Mouse (Mus musculus) fat pad, adult 2 months (tissue): Measurements from ENCODE around the gene Fut8.

ENCODE experiments used
- DNase-seq: peaks from one replicate; pipeline ENCODE4 v3.0.0-alpha.2; 2011; ENCODE audit warnings: low read depth, low spot score; ENCODE audit errors: extremely low read depth

The Fut8 gene

DNA sequence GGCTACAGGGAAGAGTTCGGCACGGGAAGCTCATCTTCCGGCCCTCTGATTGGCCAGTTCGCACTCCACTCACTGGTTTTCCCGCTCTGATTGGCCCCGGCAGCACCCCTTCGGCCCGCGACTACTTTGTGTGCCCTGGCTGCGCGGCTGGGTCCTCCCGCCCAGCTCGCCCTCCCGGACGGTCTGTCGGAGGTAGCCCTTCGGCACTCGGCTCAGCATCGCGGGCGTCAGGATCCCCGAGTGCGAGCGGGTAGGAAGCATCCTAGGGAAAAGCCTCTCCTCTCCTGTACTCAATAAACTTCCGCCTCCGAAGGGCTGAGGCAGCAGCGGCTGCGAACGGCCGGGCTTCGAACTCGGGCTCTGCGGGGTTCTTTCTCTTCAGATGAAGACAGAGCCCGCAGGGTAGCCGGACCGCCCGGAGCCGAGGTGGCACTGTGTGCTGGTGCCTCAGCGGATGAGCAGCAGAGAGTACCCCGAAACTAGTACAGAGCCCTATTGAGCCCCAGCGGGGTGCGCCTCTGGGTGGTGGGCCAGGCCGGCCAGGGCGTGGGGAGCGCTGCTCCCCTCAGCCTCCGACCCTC is at the start of gene Fut8:
Gene Fut8 (plus strand): TSS at position 176 of the 581 bp plus-strand sequence.
- DNase-seq = no peak

DNA sequence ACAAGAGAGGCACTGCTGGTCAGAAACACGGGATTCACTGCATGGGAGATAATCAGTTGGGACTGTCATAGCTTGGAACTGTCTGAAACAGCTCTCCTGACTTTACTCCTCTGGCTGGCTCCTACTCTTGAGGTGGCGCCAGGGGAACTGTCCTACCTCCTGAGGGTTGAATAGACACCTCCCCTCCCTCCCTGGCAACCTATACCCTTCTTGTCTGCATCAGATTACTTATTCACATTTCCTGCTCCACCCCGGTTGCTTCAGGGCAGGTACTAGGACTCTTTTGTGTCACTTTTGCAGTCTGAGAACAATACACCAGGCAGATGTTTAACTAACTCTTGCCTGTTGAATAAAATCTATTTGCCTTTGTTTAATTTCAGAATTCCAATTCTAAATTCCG is 48.8 kb upstream of the Fut8 start:
- no peak for DNase-seq

DNA sequence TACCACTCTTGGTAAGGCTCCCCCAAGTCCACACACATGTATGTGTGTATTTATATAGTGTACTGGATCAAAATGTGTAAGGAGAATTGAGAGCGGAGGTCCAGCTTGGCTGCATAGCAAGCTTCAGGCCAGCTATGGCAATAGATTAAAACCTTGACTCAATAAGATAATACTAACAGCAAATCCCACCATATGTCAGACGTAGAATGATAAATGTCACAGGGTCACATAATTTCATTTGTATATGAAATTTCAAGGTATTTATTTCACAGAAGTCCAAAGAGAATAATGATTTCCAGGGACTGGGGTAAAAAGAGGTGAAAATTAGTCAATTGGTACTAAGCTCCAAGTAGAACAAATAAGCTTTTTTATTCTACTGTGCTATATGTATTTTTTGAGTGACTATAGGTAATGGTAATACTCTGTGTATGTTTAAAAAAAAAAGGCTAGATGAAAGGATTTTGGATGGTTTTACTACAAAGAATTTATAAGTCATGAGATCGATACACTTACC is 47.9 kb upstream of the Fut8 start:
- DNase-seq = no peak

DNA sequence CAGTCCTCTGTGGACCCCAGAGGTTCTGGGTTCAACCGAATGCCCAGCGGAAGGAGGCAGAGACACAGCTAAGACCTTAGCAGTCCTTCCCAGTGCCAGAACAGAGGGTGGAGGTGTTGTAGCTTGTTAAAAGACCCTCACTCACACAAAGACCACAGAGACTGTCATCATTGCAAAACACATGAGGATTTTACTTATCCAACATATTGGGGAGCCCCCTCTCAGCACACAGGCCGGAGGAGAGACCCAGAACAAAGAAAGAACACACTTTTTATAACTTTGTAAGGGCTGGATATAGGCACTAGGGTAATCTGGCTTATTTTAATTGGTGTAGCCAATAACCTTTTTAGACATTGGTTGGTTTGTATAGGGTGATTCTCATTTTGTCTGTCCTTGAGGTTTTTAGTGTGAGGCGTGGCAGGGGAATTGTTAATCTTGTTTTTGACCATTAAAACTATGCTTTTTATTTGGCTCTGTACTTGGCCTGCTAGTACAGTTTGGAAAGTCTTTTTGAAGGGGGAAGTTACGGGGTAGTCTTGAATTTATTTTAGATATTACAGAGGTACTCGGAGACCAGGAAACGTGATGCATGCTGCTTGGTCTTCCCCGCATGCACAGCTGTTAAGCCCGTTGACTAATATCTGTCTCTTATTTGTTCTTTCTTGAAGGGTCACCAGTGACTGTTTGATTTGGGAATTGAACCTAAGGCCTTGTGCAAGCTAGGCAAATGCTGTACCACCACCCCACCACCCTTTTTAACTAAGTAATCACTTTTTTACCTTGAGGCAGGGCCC is 46.2 kb upstream of the Fut8 start:
- no peak for DNase-seq

DNA sequence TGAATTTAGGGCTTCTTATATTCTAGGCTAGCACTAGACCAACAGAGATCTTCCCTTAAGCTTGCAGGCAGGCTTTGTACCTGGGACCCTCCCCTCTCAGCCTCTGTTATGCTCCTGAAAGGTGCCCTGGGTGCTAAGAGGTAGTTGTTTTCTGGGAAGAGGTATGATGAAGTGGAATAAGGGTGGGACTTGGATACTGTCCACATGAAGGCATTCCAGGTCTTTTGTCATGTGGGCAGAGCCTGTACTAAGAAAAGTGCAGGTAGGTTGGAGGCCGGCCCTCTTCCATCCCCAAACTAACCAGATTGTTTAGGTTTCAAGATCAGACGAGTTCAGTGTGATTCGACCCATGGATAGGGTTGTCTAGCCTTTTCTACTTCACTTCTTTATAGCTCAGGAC is 45.2 kb upstream of the Fut8 start:
- DNase-seq = no peak

DNA sequence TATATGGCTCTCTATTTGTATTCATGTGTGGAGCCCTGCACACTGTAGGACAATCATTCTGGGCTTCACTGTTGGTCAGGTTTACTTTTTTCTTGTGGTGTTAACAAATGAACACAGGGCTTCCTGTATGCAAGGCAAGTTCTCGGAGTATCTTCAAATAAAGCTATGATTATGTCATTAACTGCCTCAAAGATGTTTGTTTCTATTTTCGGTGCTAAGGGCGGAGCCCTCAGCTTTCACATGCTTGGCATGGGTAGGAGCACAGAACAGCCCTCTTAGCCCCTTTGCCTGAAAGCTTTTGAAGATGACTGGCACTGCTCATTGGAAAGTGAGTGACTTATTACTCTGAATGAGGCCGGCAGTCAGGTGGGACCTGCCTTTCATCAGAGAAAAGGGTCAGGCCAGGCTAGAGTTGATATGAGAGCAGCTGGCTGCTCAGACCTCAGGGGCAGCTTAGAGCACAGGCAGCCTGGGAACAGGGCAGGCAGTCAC is 44.7 kb upstream of the Fut8 start:
- DNase-seq = no peak

DNA sequence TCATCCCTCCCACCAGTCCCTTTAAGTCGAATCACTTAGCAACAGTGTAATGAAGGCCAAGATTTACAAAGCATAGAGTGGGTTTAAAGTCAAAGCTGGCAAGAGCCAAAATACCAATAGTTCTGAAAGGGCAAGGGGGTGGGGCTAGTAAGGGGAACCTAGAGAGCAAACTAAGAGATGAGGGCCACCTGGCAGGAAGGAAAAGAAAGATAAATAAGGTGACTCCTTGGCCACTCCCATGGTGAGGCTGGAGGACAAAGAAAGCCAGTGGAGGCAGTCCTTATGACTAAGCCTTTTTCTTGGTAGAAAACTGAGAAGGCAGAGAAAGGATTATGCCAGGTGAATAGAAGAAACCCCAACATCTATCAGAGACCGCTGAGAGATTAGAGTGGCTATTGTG is 42.9 kb upstream of the Fut8 start:
- DNase-seq = no peak

DNA sequence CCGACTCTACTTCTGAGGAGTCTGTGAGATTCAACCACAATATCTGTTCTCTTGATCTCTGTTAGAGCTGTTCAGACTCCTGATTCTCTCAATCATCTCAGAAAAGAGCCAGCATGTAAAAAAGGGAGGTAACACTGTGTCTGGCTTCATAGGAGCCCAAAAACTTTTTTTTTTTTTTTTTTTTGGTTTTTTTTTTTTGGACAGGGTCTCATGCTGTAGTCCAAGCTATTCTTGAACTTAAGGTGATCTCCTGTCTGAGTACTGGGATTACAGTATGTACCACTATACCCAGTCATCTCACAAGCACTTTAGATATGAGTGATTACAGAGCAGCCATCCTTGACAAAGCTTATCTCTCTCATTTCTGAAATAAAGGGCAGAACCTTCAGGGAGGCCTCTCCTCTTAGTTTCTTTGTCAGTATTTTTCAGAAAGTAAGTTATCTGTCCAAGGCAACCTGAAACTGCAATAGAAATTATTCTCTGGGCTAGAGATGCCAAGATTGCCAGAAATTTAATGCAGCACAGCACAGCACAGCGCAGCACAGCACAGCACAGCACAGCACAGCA is 41.3 kb upstream of the Fut8 start:
- no peak for DNase-seq

DNA sequence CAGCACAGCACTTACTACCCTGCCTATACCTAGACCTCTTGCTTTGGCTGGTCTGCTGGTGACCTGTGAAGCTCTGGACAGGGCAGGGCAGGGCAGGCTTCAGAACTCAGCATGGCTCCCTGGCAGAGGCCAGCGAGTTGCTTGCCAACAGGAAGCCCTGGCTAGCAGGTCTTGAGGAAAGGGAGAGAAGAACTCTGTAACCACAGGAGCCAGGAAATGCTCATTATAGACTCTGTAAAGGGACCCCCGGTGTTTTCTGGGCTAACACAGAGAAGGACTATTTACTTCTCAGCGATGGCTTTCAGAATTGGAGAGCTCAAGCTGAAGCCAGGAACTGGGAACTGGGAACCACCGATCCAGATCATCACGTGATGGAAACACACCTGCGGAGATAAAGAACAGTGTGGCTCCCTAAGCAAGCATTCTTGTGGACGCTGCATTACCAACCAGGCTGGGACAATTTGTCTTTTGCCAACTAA is 40.8 kb upstream of the Fut8 start:
- DNase-seq = no peak

DNA sequence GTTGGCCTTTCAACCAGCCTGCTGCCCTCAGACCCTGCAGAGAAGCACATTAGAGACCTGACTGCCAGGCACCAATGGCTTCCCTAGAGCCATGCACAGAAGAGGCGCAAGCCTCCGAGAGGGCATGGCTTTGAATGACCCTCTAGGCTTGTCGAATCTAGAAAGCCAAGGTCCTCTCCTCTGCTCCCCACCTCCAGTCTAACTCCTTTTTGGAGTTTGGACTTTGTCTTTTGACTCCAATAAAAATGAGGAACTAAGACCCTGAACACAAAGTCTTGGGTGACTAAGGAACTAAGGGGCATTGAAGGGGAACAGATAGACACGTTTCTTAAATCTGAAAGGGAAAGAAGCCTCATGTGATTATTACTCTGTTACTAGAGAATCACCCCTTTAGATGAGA is 39.7 kb upstream of the Fut8 start:
- no peak for DNase-seq

DNA sequence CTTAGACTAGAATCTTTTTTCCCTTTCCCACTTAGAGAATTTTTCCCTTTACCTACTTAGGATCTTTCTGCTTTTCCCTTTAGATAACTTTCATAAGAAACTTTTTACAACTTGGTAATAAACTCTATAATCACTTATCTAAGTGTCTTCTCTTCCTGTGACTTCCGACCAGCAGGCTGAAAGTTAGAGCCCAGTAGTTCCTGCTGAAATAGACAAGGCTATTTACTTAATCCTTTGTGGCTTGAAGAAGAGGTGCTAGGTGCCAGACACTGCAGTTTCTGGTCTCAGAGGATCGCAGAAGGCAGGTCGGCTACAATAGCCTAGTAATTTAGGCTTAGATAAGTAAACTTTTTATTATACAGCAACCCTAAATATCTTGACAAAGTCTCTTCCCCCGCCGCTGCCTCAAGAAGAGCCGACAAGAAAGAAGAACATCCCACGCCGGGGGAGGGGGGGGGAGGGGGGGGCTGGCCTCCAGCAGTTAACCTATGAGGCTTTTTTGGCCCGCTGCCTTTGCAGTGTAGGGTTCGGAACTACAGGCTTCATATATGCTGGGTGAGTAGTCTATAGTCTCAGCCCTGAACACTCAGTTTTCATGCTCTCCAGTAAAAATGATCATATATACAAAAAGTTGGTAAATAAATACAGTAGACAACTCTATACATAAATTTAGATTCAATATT is 36.3 kb upstream of the Fut8 start:
- DNase-seq = no peak

DNA sequence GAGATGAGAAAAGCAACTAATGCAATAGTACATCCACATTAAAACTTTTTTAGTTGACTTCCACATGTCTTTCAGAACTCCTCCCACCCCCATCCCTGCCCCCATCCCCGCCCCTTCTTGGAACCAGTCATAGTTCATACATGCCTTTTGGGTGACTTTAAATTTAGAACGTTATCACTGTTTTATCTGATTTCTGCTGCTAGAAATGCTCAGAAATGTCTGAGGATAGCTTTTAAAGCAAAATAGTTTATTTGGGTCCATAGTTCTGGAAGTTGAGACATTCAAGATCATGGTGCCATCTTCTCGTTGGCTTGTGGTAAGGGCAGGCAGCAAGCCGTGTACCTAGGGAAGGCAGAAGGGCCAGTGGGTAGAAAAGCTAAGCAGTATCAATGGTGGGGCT is 34.8 kb upstream of the Fut8 start:
- no peak for DNase-seq

DNA sequence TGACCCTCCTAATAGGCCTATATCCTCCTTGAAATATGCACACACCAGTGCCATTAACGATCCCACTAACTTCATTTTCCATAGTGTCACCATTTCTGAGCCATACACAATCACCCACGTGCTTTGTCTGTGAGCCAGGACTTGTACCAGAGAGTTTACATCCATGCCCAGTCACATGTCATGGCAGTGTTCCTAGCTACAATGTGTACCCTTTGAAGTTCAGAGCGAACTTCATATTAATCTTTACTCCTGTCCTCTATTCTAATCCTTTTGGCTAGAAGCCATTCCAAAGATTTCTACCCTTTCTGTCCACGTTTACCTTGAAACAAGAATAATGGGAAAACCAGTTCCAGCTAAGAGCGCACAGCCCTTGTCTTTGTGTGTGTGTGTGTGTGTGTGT is 31.1 kb upstream of the Fut8 start:
- no peak for DNase-seq

DNA sequence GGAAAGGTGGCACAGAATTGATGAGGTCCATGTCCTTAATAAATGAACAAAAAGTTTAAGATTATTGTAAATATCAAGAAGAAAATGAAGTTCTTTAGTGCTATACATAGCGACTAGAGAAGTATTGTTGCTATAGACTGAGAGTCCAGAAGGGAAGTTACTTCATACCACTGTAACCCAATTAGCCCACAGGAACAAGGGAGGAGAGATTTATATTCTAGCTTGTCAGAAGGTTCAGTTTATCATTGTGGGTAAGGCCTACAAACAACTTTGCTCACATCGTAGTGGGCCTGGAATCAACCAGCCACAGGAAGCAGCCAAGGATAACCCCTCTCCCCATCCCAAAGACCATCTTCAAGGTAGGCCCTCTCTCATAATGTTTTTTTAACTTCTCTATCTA is 29.9 kb upstream of the Fut8 start:
- no peak for DNase-seq

DNA sequence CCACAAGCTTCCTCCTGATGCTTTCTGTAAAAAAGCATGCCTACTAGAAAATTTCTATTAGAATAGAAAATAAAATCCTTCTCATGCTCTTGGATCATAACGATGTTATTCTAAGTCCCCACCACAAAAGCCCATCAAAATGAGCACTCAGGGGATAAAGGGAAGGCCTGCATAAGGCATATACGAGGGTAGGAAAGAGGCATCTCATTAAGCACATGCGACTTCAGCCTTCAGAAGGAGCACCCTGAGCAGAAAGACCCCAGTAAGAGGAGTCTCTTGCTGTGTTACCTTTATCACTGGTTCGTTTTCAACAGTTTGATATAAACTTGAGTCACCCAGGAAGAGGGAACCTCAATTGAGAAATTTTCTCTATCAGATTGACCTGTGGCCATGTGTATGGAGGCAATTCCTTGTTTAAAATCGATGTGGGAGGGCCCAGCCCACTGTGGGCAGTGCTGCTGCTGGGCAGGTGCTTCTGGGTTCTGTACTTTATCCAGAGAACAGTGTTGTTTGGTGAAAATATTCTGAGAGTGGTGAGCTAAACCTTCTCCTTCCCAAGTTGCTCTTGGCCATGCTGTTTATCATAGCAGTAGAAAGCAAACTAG is 29.2 kb upstream of the Fut8 start:
- no peak for DNase-seq

DNA sequence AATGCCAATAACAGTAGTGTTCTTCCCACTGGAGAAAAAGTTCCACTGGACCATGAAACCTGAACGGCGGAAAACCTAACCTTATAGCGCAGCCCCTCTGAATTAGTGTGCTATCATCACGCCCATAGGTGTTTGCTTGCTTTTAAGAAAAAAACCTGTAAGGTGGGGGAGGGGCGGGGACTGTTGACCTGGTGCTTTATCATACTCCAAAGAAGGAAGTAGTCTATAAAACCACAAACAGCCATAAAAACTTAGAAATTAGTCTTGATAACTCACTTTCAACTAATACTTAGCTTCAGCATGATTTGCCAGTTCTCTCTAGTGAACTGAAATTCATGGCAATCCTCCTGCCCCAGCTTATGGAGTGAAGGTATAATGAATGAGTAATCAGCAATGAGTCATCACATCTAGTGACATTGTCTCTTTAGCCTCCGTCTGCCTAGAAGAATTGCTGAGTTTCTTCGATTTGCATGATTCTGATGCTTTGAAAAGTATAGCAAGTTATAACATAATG is 26.2 kb upstream of the Fut8 start:
- DNase-seq = no peak

DNA sequence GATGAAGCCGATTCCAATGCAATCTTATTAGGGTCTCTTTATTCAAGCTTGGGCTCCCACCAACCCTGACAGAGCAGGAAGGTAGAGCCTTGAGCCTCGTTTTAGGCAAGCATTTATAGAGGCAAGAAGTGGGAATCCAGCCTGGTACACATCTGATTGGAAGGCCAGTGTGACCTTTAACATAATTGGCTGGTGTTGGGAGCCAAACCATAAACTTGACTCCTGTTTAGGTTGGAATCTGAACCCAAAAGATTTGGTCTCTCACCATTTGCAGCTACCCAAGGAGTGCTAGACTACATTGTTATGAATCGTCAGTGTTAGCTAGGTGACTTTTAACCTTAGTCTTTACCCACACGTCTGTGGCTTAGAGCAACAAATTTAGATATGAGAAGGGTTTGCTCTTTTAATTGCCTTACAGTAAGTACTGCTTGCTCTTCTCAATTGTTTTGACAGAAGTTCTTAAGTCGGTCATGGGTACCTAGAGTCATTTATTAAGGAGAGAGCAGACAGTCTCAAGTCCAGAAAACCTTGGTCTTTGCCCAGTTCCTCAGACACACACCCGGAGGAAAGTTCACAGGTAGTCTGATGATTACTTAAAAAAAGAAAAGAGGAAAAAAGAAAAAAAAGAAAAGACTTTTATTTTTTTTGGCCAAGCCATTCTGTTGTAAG is 23.9 kb upstream of the Fut8 start:
- peak; percentile 54 for DNase-seq

DNA sequence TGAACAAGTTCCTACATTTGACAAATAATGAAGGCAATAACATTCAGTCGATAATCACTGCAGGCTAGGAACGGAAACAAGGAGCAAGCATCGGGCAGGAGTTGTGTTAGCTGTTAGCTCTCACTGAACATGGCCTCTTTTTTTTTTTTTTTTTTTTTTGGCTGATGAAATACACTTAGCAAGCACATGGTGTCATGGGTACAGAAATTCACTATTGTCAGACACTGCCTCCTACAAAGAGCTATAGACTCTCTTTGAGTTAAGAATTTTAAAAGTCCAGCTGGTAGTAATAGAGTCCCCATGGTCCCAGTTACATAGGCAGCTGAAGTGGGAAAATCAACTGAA is 23.4 kb upstream of the Fut8 start:
- DNase-seq = no peak

DNA sequence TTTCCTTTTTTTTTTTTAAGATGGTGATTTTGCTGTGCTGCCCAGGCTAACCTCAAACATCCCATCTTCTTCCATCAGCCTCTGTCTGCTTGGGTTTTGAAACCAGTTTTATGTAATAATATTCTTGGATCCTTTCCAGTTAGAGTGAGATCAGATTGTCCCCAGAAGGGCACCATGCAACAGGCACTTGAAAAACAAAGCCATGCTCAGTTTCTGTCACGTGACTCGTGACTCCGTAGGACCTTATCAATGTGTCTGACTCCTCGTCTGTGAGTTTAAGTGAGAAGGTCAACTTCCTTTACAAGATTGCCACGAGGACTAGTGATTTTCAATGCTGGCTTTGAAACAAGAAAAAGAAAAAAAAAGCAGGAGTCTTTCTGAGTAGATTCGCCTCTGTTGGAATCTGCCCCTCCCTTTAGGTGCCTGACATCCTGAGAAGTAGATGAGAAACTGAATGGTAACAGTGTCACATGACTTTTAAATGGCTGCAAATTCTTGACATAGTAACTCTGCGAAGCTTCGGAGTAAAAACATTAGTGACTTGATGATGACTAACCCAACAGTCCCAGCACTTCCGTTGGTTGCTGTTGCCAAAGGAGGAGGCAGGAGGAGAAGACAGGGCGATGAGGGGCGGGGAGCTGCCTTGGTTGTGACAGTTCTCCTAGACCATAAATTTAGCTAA is 21.3 kb upstream of the Fut8 start:
- no peak for DNase-seq

DNA sequence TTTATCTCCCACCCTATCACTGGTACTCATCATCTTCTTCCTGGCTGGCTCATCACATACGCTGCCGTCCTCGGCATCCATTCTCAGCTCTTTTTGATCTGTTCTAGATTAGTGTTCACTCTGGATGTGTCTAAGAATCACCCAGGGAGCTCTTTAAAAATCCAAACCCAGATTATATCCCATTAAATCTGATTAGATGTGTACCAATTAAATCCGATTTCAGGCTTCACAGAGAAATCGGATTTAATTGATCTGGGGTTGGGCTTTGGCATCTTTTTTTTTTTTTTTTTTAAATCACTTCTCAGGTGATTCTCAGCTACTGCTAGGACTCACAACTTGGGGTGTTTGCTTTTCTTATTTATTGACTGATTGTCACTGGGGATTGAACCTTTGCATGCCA is 17.3 kb upstream of the Fut8 start:
- DNase-seq = no peak
